26 mouse cellular contexts compared by ENCODE assay signal in the genomic region with DNA sequence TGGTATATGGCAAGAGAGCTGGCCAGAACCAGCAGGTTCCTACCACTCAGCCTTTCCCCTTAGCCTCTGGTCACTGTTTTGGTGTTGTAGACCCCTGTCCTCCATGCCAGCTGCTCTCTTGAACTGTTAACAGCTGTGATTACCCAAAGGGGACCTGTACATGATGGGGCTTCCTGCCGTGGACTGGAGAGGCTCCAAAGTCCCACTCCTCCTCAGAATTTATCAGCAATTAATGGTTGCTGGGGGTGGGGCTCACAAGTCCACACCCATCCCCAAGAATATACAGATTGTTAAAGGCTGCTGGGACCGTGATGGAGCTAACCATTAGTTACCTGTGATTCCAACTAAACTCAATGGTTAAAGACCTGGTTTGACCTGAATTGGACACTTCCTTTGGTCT.
DNase-seq lines count a peak whose midpoint lies in the region; ATAC-seq lines count a peak whose summit lies in the region.
"Had no signal": no experiment of that assay in that cellular context is flagged by ENCODE, and none has a peak within 500 bp of the region (broad histone marks: within the 10 kb centered on the region; RNA-seq: fewer than 3 reads in every experiment).

No protein-coding gene starts in this region.

- no peak overlapping the region for H3K9ac ChIP-seq in forebrain, embryonic 11.5 days (ENCODE audit: low read length)
- no peak overlapping the region for H3K9ac ChIP-seq in forebrain, embryonic 13.5 days
- H3K9ac ChIP-seq in heart, embryonic 12.5 days: no peak overlapping the region
- H3K9ac ChIP-seq in intestine, embryonic 16.5 days (ENCODE audit: low read depth, low read length): no peak overlapping the region
- H3K9ac ChIP-seq: embryonic facial prominence, embryonic 13.5 days; embryonic facial prominence, embryonic 15.5 days had no signal

- no peaks in the 10 kb centered on the region for H3K9me3 ChIP-seq in forebrain, embryonic 11.5 days (ENCODE audit: control insufficient read depth, low read length)
- no peaks in the 10 kb centered on the region for H3K9me3 ChIP-seq in forebrain, embryonic 13.5 days (replicated peaks)
- H3K9me3 ChIP-seq in heart, embryonic 10.5 days: no peaks in the 10 kb centered on the region
- H3K9me3 ChIP-seq in heart, embryonic 12.5 days (replicated peaks): no peaks in the 10 kb centered on the region
- no peaks in the 10 kb centered on the region for H3K9me3 ChIP-seq in intestine, embryonic 16.5 days (ENCODE audit: control insufficient read depth, low read length)
- H3K9me3 ChIP-seq: embryonic facial prominence, embryonic 13.5 days; embryonic facial prominence, embryonic 15.5 days; forebrain, embryonic 10.5 days had no signal

- 92% methylated on average over 2 of the region's 2 CpGs for WGBS in forebrain, embryonic 11.5 days
- WGBS in forebrain, embryonic 13.5 days: 94% methylated on average over 2 of the region's 2 CpGs
- 66% methylated on average over 2 of the region's 2 CpGs for WGBS in heart, embryonic 10.5 days
- 56% methylated on average over 2 of the region's 2 CpGs for WGBS in heart, embryonic 12.5 days
- 48% methylated on average over 2 of the region's 2 CpGs for WGBS in intestine, embryonic 16.5 days

- H3K36me3 ChIP-seq in forebrain, embryonic 11.5 days (ENCODE audit: control insufficient read depth, insufficient read depth, low read length): no peaks in the 10 kb centered on the region; the same call in 1 of the 2 replicates
- peaks cover 18% of the 10 kb centered on the region for H3K36me3 ChIP-seq in forebrain, embryonic 13.5 days (ENCODE audit: poor library complexity, severe bottlenecking)
- peaks cover 13% of the 10 kb centered on the region for H3K36me3 ChIP-seq in heart, embryonic 10.5 days
- peaks cover 21% of the 10 kb centered on the region for H3K36me3 ChIP-seq in heart, embryonic 12.5 days
- peaks cover 5% of the 10 kb centered on the region; the same call in 1 of the 2 replicates for H3K36me3 ChIP-seq in intestine, embryonic 16.5 days (ENCODE audit: control insufficient read depth, insufficient read depth, low read length)

- no peak overlapping the region for H3K4me3 ChIP-seq in forebrain, embryonic 11.5 days (ENCODE audit: low read depth, low read length)
- no peak overlapping the region for H3K4me3 ChIP-seq in forebrain, embryonic 13.5 days
- no peak overlapping the region for H3K4me3 ChIP-seq in heart, embryonic 10.5 days
- H3K4me3 ChIP-seq in heart, embryonic 12.5 days: no peak overlapping the region
- no peak overlapping the region for H3K4me3 ChIP-seq in intestine, embryonic 16.5 days (ENCODE audit: low read length)
- H3K4me3 ChIP-seq: embryonic facial prominence, embryonic 13.5 days; embryonic facial prominence, embryonic 15.5 days; erythroblast, embryonic 14.5 days; forebrain, embryonic 10.5 days had no signal

- H3K27me3 ChIP-seq in forebrain, embryonic 11.5 days (ENCODE audit: control insufficient read depth, insufficient read depth, low read length): no peaks in the 10 kb centered on the region
- H3K27me3 ChIP-seq in forebrain, embryonic 13.5 days: no peaks in the 10 kb centered on the region
- H3K27me3 ChIP-seq in heart, embryonic 10.5 days (ENCODE audit: insufficient read depth, poor library complexity, severe bottlenecking): peaks cover 10% of the 10 kb centered on the region; the same call in 1 of the 2 replicates
- H3K27me3 ChIP-seq in heart, embryonic 12.5 days (replicated peaks): 0 out of 2 replicates have a peak, but pooled peaks cover 5% of the 10 kb centered on the region
- no peaks in the 10 kb centered on the region for H3K27me3 ChIP-seq in intestine, embryonic 16.5 days (replicated peaks; ENCODE audit: control insufficient read depth, insufficient read depth, low read length)
- H3K27me3 ChIP-seq: embryonic facial prominence, embryonic 13.5 days; embryonic facial prominence, embryonic 15.5 days; Patski had no signal

- no peak for ATAC-seq in forebrain, embryonic 11.5 days (replicated peaks; ENCODE audit: low FRiP score)
- no peak for ATAC-seq in forebrain, embryonic 13.5 days
- no peak for ATAC-seq in heart, embryonic 12.5 days (ENCODE audit: insufficient number of reproducible peaks, low FRiP score)
- peak; percentile 86 for ATAC-seq in intestine, embryonic 16.5 days
- ATAC-seq: activated CD4-positive, CD25-positive, alpha-beta regulatory T cell, adult 4 months; CD4-positive, CD25-positive, alpha-beta regulatory T cell, adult 4 months; forebrain, embryonic 14.5 days; forebrain, embryonic 16.5 days; Patski had no signal

- H3K4me1 ChIP-seq in forebrain, embryonic 11.5 days (replicated peaks; ENCODE audit: control insufficient read depth, insufficient read depth, low read length): no peaks in the 10 kb centered on the region
- 0 out of 2 replicates have a peak, but pooled peaks cover 6% of the 10 kb centered on the region for H3K4me1 ChIP-seq in forebrain, embryonic 13.5 days
- H3K4me1 ChIP-seq in heart, embryonic 10.5 days: peaks cover 14% of the 10 kb centered on the region; the same call in 1 of the 2 replicates
- H3K4me1 ChIP-seq in heart, embryonic 12.5 days (replicated peaks): peaks cover 14% of the 10 kb centered on the region
- peaks cover 12% of the 10 kb centered on the region for H3K4me1 ChIP-seq in intestine, embryonic 16.5 days (ENCODE audit: control insufficient read depth, insufficient read depth, low read length)
- H3K4me1 ChIP-seq: embryonic facial prominence, embryonic 15.5 days had no signal

- no peak overlapping the region for H3K4me2 ChIP-seq in forebrain, embryonic 11.5 days (ENCODE audit: low read depth, low read length, severe bottlenecking)
- H3K4me2 ChIP-seq in forebrain, embryonic 13.5 days: no peak overlapping the region
- H3K4me2 ChIP-seq in heart, embryonic 12.5 days: no peak overlapping the region
- H3K4me2 ChIP-seq in intestine, embryonic 16.5 days (ENCODE audit: low read depth, low read length): no peak overlapping the region
- H3K4me2 ChIP-seq: embryonic facial prominence, embryonic 13.5 days; embryonic facial prominence, embryonic 15.5 days had no signal

- peak; percentile 11 for DNase-seq in forebrain, embryonic 11.5 days (ENCODE audit: low spot score)
- peak; percentile 59 for DNase-seq in heart, embryonic 10.5 days (ENCODE audit: low spot score)
- DNase-seq in frontal cortex, adult 2 months (ENCODE audit: extremely low spot score in 1 of 2, low spot score in 1 of 2): no peak
- no peak for DNase-seq in cerebellum, adult 9-10 months
- DNase-seq: adrenal gland, adult 8-10 months; adrenal gland, postnatal 14 days; adrenal gland, postnatal 36 days; B cell, adult 2 months; cerebellum, adult 11-12 months; cerebellum, adult 2 months; cerebellum, adult 9-11 months; cerebellum, postnatal 14 days; cerebellum, postnatal 36 days; embryo, embryonic 11 days had no signal

- H3K27ac ChIP-seq in forebrain, embryonic 11.5 days (ENCODE audit: low read depth, low read length): no peak overlapping the region
- no peak overlapping the region for H3K27ac ChIP-seq in forebrain, embryonic 13.5 days
- no peak overlapping the region for H3K27ac ChIP-seq in heart, embryonic 10.5 days
- H3K27ac ChIP-seq in heart, embryonic 12.5 days (ENCODE audit: poor library complexity, severe bottlenecking): no peak overlapping the region
- H3K27ac ChIP-seq in intestine, embryonic 16.5 days (ENCODE audit: low read length): no peak overlapping the region
- H3K27ac ChIP-seq: embryonic facial prominence, embryonic 13.5 days; embryonic facial prominence, embryonic 15.5 days; forebrain, embryonic 10.5 days had no signal

Comparison
In these comparisons a context has a peak if more than half of its experiments do, and no peak if none do; other contexts are left out.
1. DNase-seq: peak in forebrain, embryonic 11.5 days (single experiment) and heart, embryonic 10.5 days (single experiment); none in frontal cortex, adult 2 months (0 of 2) and cerebellum, adult 9-10 months (single experiment).